Mouse (Mus musculus) spleen, adult 2 months (tissue): Measurements from ENCODE around the gene Gm10198. TPM values are rescaled to one million over a fixed set of nuclear protein-coding genes. Genes with fewer than 3 reads are reported as not detected.

Experiments used
- DNase-seq, 2 experiments: peaks; one replicate each; pipeline versions ENCODE4 v3.0.0 to v3.0.0-alpha.2; 2012 to 2021; ENCODE audit warnings: low spot score in 2 of 2, low read depth in 1 of 2
- H3K27ac ChIP-seq: fragments of 200-500 bp; 2 replicates; pipeline ENCODE4 v1.5.1; 2012; ENCODE audit warnings: low read length, inconsistent platforms; ENCODE audit not compliant: insufficient read depth
- H3K27me3 ChIP-seq: fragments of 200-500 bp; 2 replicates; pipeline ENCODE4 v1.6.1; 2012; ENCODE audit warnings: mild to moderate bottlenecking, moderate library complexity, low read length, inconsistent platforms; ENCODE audit not compliant: control insufficient read depth, insufficient read depth
- H3K36me3 ChIP-seq: fragments of 200-500 bp; 2 replicates; pipeline ENCODE4 v1.6.1; 2012; ENCODE audit warnings: mild to moderate bottlenecking, low read length, inconsistent platforms; ENCODE audit not compliant: control insufficient read depth, insufficient read depth
- H3K4me1 ChIP-seq: fragments of 200-500 bp; 2 replicates; pipeline ENCODE4 v1.6.1; 2011; ENCODE audit warnings: inconsistent platforms; ENCODE audit not compliant: control insufficient read depth, insufficient read depth, insufficient read length
- H3K4me3 ChIP-seq: fragments of 200-500 bp; 2 replicates; pipeline ENCODE4 v1.5.1; 2011; ENCODE audit warnings: mild to moderate bottlenecking, inconsistent platforms; ENCODE audit not compliant: insufficient read depth, insufficient read length; ENCODE audit errors: extremely low read depth
- CTCF ChIP-seq: fragments of 200-500 bp; IDR thresholded peaks from 2 replicates; pipeline ENCODE4 v1.5.1; 2011; ENCODE audit warnings: mild to moderate bottlenecking, inconsistent platforms; ENCODE audit not compliant: insufficient read depth, insufficient read length, insufficient replicate concordance; ENCODE audit errors: extremely low read depth
- POLR2A ChIP-seq: fragments of 200-500 bp; IDR thresholded peaks from 2 replicates; pipeline ENCODE4 v1.6.1; 2011; ENCODE audit warnings: low read depth, low read length, inconsistent platforms
- WGBS: fragments of 180-500 bp; shearing (Covaris S2); methylation state at CpG from one replicate; pipeline ENCODE4 v1.1.7; 2018; 5-methylcytosine and 5-hydroxymethylcytosine counted together
- polyA plus RNA-seq: library from polyadenylated mRNA; depleted of rRNA; stranded (reverse); fragments of >200 nt; gene quantifications from 2 replicates; pipeline ENCODE4 v1.2.3, GENCODE M21; 2012

Gm10198 gene
- polyA plus RNA-seq, 1 experiment: not detected

- no peaks in the 10 kb centered on the region for H3K36me3 ChIP-seq
- no peaks in the 10 kb centered on the region for H3K27me3 ChIP-seq
- 84% methylated on average over 13 of the region's 13 CpGs for WGBS
- H3K27ac ChIP-seq: no peak overlapping the region
- no peaks in the 10 kb centered on the region for H3K4me1 ChIP-seq
- TF ChIP-seq POLR2A (no peak), CTCF (no peak)
- DNase-seq: no peak
- no peak overlapping the region for H3K4me3 ChIP-seq
Observed at GRCm38 (mm10) chr13:111616168-111617125, 23.9 kb downstream of the Gm10198 start.

DNA sequence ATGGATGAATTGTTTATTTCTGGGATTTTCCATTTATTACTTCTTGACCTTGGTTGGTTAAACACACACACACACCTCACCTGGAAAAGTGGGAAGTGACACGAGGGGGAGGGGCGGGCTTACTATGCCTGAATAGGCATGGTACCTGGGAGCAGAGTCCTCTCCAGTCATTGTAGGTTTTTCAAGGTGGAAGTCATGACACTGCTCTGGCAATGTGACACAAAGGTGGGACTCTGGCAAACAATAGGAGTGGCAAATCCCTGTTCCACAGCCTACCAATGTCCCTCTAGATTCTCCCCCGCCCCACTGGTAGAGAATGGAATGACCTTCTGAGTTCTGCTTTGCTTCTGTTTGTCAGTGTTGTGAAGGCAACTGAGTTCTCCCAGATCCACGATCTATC lies 27.8 kb downstream of the Gm10198 start:
- Histone ChIP-seq H3K4me3 (no peak overlapping the region), H3K27me3 (no peaks in the 10 kb centered on the region), H3K36me3 (no peaks in the 10 kb centered on the region), H3K27ac (no peak overlapping the region), H3K4me1 (no peaks in the 10 kb centered on the region)
- 86% methylated on average over 4 of the region's 4 CpGs for WGBS
- DNase-seq: no peak
- TF ChIP-seq CTCF: no peak
- TF ChIP-seq POLR2A: no peak

DNA sequence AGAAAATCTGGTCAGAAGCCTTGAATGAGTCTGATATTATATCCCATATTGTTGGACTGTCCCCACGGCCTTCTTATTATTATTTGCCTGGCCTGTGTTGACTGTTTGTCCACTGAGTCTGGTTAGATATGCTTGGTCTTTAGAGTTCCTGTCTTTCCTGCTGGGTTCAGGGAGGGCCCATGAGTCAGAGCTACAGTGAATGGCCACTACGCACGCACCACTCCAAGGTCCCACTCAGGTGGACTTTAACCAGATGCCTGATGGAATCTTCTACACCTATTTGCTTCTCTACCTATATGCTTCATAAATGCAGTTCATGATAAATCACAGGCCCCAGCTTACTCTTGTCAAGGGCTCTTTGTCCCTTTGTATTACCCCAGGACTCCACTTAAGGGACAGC lies 29.8 kb downstream of the Gm10198 start:
- H3K4me3 ChIP-seq: no peak overlapping the region
- DNase-seq: no peak
- no peaks in the 10 kb centered on the region for H3K36me3 ChIP-seq
- no peaks in the 10 kb centered on the region for H3K27me3 ChIP-seq
- H3K4me1 ChIP-seq: no peaks in the 10 kb centered on the region
- WGBS: 95% methylated on average over 3 of the region's 3 CpGs
- TF ChIP-seq CTCF (no peak), POLR2A (no peak)
- no peak overlapping the region for H3K27ac ChIP-seq

DNA sequence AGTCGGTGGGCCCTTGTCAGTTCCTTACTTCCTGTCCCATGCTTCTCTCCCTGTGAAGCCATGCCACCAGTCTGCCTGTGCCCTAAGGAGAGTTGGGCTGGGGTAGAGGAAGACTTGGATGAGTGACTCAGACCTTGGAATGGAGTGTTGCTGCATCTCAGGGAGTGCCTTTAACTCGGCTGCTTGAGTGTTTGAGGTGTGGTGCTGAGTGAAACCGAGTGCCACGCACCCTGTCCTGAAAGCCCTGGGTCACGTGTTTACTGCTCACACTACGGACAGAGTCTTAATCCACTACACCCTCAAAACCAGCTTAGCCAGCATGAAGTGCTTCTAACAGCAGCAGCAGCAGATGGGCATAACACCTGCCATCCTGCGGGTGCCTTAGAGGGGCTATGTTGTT lies 30.5 kb downstream of the Gm10198 start:
- Histone ChIP-seq H3K4me1 (no peaks in the 10 kb centered on the region), H3K4me3 (no peak overlapping the region), H3K27ac (no peak overlapping the region), H3K36me3 (no peaks in the 10 kb centered on the region), H3K27me3 (no peaks in the 10 kb centered on the region)
- 61% methylated on average over 7 of the region's 7 CpGs for WGBS
- TF ChIP-seq CTCF (no peak), POLR2A (no peak)
- no peak for DNase-seq

GRCm38 (mm10) chr13:111624115-111624514 lies 31.5 kb downstream of the Gm10198 start:
- H3K27me3 ChIP-seq: no peaks in the 10 kb centered on the region
- TF ChIP-seq CTCF: no peak
- no peak for TF ChIP-seq POLR2A
- no peak overlapping the region for H3K4me3 ChIP-seq
- WGBS: 21% methylated on average over 6 of the region's 6 CpGs
- no peak overlapping the region for H3K27ac ChIP-seq
- no peaks in the 10 kb centered on the region for H3K36me3 ChIP-seq
- H3K4me1 ChIP-seq: no peaks in the 10 kb centered on the region
- no peak for DNase-seq

DNA sequence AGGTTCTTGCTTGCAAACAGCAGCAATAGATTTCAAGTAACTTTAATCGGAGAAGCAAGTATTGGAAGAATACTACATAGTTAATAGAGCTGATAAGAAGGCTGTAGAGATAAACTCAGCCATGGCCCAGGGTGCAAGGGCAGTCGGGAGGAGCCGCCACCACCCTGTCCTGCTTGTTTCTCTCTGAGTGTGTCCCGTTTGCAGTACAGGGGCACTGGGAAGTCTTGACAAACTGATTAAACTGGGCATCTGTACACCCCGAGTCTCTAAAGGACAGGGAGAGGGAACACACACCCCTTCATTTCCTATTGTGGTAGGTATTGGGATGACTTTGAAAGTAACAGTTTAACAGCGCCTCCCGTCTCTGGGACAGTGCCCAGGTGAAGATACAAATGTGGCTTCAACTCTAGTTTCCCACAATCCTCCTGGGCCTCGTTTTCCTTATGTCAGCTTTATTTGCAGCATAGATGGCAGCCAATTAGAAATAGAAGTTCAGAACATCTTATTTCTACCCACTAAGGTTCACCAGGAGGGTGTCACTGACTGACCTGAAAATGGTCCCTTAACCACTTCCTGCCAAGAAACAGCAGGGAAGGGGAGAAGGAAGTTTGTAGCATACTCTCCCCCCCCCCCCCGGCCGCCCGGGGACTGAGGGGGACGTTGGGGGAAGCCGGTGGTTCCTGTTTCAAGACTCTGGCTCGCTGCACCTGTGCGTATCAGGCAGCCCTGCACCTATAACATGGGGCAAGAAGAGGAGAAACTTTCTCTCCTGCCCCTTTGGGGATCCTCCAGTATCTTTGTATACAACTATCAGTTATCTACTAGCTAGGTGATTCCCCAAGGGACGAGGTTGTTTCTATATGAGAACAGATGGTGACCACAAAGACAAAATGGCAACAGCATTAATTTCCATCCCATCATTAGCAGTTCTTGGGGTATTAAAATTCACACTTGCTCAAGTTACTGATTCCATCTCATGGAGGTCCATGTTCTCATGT lies 41.9 kb downstream of the Gm10198 start:
- 12% methylated on average over 16 of the region's 16 CpGs for WGBS
- Histone ChIP-seq H3K4me1 (peaks cover 8% of the 10 kb centered on the region), H3K27ac (peak overlapping the region; percentile 43), H3K27me3 (no peaks in the 10 kb centered on the region), H3K36me3 (no peaks in the 10 kb centered on the region), H3K4me3 (no peak overlapping the region)
- peak; percentile 18 to 54 for DNase-seq
- TF ChIP-seq CTCF: no peak
